Mouse (Mus musculus) heart, embryonic 14.5 days (tissue): Measurements from ENCODE around the gene Trim34a. TPM values are rescaled to one million over a fixed set of nuclear protein-coding genes. Genes with fewer than 3 reads are reported as not detected.

ENCODE experiments used
- ATAC-seq: fragments of 200-750 bp; cut with Nextera tagmentation; 2 replicates; pipeline ENCODE4 v1.8.0; 2017; ENCODE audit warnings: low read depth, moderate TSS enrichment; ENCODE audit not compliant: insufficient number of reproducible peaks, insufficient read depth, low FRiP score
- H3K27ac ChIP-seq, 2 experiments: fragments of 200-500 bp in 1 of 2; fragments of 300-500 bp in 1 of 2; sonication (generic) in 1 of 2; replicated peaks in 1 of 2; 2 replicates each; pipeline ENCODE4 v1.5.1; 2012 to 2014; ENCODE audit warnings: low read depth in 2 of 2, low read length in 2 of 2, control low read depth in 1 of 2, mild to moderate bottlenecking in 1 of 2, mixed read lengths in 1 of 2; ENCODE audit not compliant: control insufficient read depth in 1 of 2, insufficient read depth in 1 of 2
- H3K27me3 ChIP-seq: fragments of 300-500 bp; sonication (generic); 2 replicates; pipeline ENCODE4 v1.6.1; 2014; ENCODE audit warnings: mild to moderate bottlenecking, low read length, control low read depth; ENCODE audit not compliant: control insufficient read depth, insufficient read depth
- H3K36me3 ChIP-seq: fragments of 300-500 bp; sonication (generic); 2 replicates; pipeline ENCODE4 v1.6.1; 2014; ENCODE audit warnings: mild to moderate bottlenecking, control low read depth, low read length, mixed read lengths; ENCODE audit not compliant: control insufficient read depth, insufficient read depth
- H3K4me1 ChIP-seq, 2 experiments: fragments of 200-500 bp in 1 of 2; fragments of 300-500 bp in 1 of 2; sonication (generic) in 1 of 2; 2 replicates each; pipeline ENCODE4 v1.6.1; 2012 to 2014; ENCODE audit warnings: low read length in 2 of 2, control low read depth in 1 of 2, mixed read lengths in 1 of 2; ENCODE audit not compliant: control insufficient read depth in 2 of 2, insufficient read depth in 2 of 2
- H3K4me2 ChIP-seq: fragments of 300-500 bp; sonication (generic); 2 replicates; pipeline ENCODE4 v1.6.1; 2014; ENCODE audit warnings: mild to moderate bottlenecking, low read length
- H3K4me3 ChIP-seq, 2 experiments: fragments of 200-500 bp in 1 of 2; fragments of 300-500 bp in 1 of 2; sonication (generic) in 1 of 2; 2 replicates each; pipeline ENCODE4 v1.5.1; 2012 to 2014; ENCODE audit warnings: low read length in 2 of 2, mild to moderate bottlenecking in 2 of 2, control low read depth in 1 of 2, low read depth in 1 of 2, moderate library complexity in 1 of 2; ENCODE audit not compliant: control insufficient read depth in 1 of 2, insufficient read depth in 1 of 2
- H3K9ac ChIP-seq: fragments of 300-500 bp; sonication (generic); 2 replicates; pipeline ENCODE4 v1.6.1; 2014; ENCODE audit warnings: mild to moderate bottlenecking, low read length
- H3K9me3 ChIP-seq: fragments of 300-500 bp; sonication (generic); 2 replicates; pipeline ENCODE4 v1.6.1; 2016; ENCODE audit warnings: low read length, control low read depth; ENCODE audit not compliant: control insufficient read depth
- WGBS: fragments of 180-500 bp; shearing (Covaris S2); extraction: QIAGEN DNeasy Blood & Tissue Kit; methylation state at CpG from one replicate; pipeline ENCODE4 v1.1.7; 2014; 5-methylcytosine and 5-hydroxymethylcytosine counted together
- polyA plus RNA-seq: library from polyadenylated mRNA; unstranded; fragments of >200 nt; fragmentation: Nextera tagmentation; extraction: Ambion mirVana; gene quantifications from 2 replicates; pipeline ENCODE4 v1.2.1, GENCODE M21; 2014

Trim34a gene
- polyA plus RNA-seq = 3.6 and 4.7 TPM in 2 replicates

- Histone ChIP-seq H3K36me3 (no peaks in the 10 kb centered on the region), H3K9me3 (no peaks in the 10 kb centered on the region), H3K9ac (peak within 1 kb of the TSS; percentile 75), H3K27ac (peak within 1 kb of the TSS; percentile 55 to 70), H3K4me3 (peak within 1 kb of the TSS; percentile 56 to 83), H3K4me1 (no peaks in the 10 kb centered on the region), H3K4me2 (peak within 1 kb of the TSS; percentile 76), H3K27me3 (no peaks in the 10 kb centered on the region)
- WGBS = 4% methylated on average over 13 of the region's 13 CpGs
- peak; percentile 64; the same call in 1 of the 2 replicates for ATAC-seq
Observed at GRCm38 (mm10) chr7:104244287-104245181, at the start of gene Trim34a. Gene Trim34a (plus strand): TSS chr7:104244457.

DNA sequence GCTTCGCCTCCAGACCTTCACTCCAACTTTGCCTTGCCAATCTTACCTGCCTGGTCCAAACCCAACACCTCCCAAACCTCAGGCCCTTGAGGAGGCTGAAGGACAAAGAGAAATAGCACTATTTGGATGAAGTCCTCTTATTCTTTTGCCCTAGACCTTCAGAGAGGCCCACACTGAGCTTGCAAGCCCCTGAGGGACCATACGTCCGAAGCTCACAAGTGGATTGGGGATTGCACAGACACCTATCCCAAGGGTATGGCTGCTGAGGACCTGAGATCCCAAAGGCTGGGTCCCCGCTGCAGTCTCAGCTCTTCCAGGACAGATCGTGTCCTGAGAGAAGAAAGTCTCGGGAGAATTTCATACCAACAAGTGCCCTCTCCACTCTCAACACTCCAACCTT is 48.4 kb upstream of the Trim34a start, which contains the start of gene Olfr649:
Olfr649 (minus strand) TSS at position 101 of the 400 bp plus-strand sequence.
- no peaks in the 10 kb centered on the region for H3K36me3 ChIP-seq
- no peak within 1 kb of the TSS for H3K4me3 ChIP-seq
- 74% methylated on average over 6 of the region's 6 CpGs for WGBS
- no peak for ATAC-seq
- no peaks in the 10 kb centered on the region for H3K9me3 ChIP-seq
- H3K27ac ChIP-seq = no peak within 1 kb of the TSS
- H3K9ac ChIP-seq = no peak within 1 kb of the TSS
- H3K4me1 ChIP-seq = no peaks in the 10 kb centered on the region
- no peak within 1 kb of the TSS for H3K4me2 ChIP-seq
- no peaks in the 10 kb centered on the region for H3K27me3 ChIP-seq

GRCm38 (mm10) chr7:104199822-104200221 is 44.4 kb upstream of the Trim34a start:
- H3K4me1 ChIP-seq = no peaks in the 10 kb centered on the region

DNA sequence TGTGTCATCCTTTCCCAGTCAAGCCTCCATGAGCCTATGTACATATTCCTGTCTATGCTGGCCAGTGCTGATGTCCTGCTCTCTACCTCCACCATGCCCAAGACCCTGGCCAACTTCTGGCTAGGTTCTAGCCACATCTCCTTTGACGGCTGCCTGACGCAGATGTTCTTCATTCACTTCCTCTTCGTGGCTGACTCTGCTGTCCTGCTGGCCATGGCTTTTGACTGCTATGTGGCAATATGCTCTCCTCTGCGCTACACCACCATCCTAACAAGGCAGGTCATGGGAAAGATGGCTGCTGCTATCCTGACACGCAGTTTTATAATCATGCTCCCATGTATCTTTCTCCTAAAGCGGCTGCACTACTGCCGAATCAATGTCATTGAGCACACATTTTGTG is 38.1 kb upstream of the Trim34a start:
- H3K4me2 ChIP-seq = no peak overlapping the region
- H3K9me3 ChIP-seq = no peaks in the 10 kb centered on the region
- no peak overlapping the region for H3K9ac ChIP-seq
- H3K27me3 ChIP-seq = no peaks in the 10 kb centered on the region
- WGBS = 90% methylated on average over 7 of the region's 7 CpGs
- no peak overlapping the region for H3K4me3 ChIP-seq
- no peaks in the 10 kb centered on the region for H3K36me3 ChIP-seq
- no peak for ATAC-seq
- H3K4me1 ChIP-seq = no peaks in the 10 kb centered on the region
- no peak overlapping the region for H3K27ac ChIP-seq

More at GRCm38 (mm10) chr7:104199822-104200221, 44.4 kb upstream of the Trim34a start:
- H3K27ac ChIP-seq = no peak overlapping the region
- H3K4me3 ChIP-seq = no peak overlapping the region
- no peak for ATAC-seq
- no peaks in the 10 kb centered on the region for H3K9me3 ChIP-seq
- no peak overlapping the region for H3K4me2 ChIP-seq
- no peaks in the 10 kb centered on the region for H3K36me3 ChIP-seq
- H3K27me3 ChIP-seq = no peaks in the 10 kb centered on the region
- WGBS = 5% methylated on average over 5 of the region's 5 CpGs
- no peak overlapping the region for H3K9ac ChIP-seq

DNA sequence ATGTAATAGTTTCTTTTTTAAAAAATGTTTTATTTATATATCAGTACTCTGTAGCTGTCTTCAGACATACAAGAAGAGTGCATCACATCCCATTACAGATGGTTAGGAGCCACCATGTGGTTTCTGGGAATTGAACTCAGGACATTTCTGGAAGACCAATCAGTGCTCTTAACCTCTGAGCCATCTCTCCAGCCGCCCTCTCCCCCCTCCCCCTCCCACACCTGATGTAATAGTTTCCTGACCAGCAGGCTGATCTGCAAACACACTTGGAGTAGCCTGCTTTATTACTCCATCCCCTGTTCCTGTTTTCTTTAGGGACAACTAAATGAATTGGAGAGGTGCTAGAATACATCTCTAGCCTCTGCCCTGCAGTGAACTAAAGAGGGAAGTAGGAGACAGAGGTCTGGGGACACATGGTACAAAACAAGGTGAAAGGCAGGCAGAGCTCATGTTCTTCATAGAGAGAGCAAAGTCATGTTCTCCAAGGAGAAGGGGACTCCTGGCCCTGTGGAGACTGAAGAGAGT is 28.2 kb upstream of the Trim34a start:
- Histone ChIP-seq H3K4me3 (no peak overlapping the region), H3K36me3 (no peaks in the 10 kb centered on the region), H3K9me3 (no peaks in the 10 kb centered on the region), H3K4me1 (peaks cover 0 to 5% of the 10 kb centered on the region in 2 experiments; a peak in 1 of 4 replicates), H3K9ac (no peak overlapping the region), H3K27me3 (no peaks in the 10 kb centered on the region), H3K4me2 (no peak overlapping the region), H3K27ac (no peak overlapping the region)
- 27% methylated on average over 1 of the region's 1 CpGs for WGBS
- no peak for ATAC-seq

- H3K36me3 ChIP-seq = no peaks in the 10 kb centered on the region
- H3K4me1 ChIP-seq = peaks cover 0 to 5% of the 10 kb centered on the region in 2 experiments; a peak in 1 of 4 replicates
- no peak overlapping the region for H3K4me2 ChIP-seq
- H3K9me3 ChIP-seq = no peaks in the 10 kb centered on the region
- ATAC-seq = no peak
- H3K9ac ChIP-seq = no peak overlapping the region
- no peaks in the 10 kb centered on the region for H3K27me3 ChIP-seq
- no peak overlapping the region for H3K4me3 ChIP-seq
- 79% methylated on average over 2 of the region's 2 CpGs for WGBS
- H3K27ac ChIP-seq = no peak overlapping the region
Observed at GRCm38 (mm10) chr7:104217881-104218280, 26.4 kb upstream of the Trim34a start.

- H3K9ac ChIP-seq = peak within 1 kb of the TSS; percentile 75
- H3K36me3 ChIP-seq = no peaks in the 10 kb centered on the region
- no peaks in the 10 kb centered on the region for H3K9me3 ChIP-seq
- no peaks in the 10 kb centered on the region for H3K27me3 ChIP-seq
- H3K4me1 ChIP-seq = peaks cover 0 to 5% of the 10 kb centered on the region in 2 experiments; a peak in 1 of 4 replicates
- peak; percentile 81 for ATAC-seq
- peak within 1 kb of the TSS; percentile 80 for H3K4me2 ChIP-seq
- H3K4me3 ChIP-seq = peak within 1 kb of the TSS; percentile 56 to 66
- 1% methylated on average over 37 of the region's 37 CpGs for WGBS
- H3K27ac ChIP-seq = peak within 1 kb of the TSS; percentile 53 to 83
Observed at GRCm38 (mm10) chr7:104218701-104219569, 25.3 kb upstream of the Trim34a start, which contains the start of gene Trim6. Gene Trim6 (plus strand): TSS chr7:104218793.
